Mouse (Mus musculus) midbrain, embryonic 13.5 days (tissue): ENCODE results near the gene Plac1. TPM values are rescaled to one million over a fixed set of nuclear protein-coding genes. Genes with fewer than 3 reads are reported as not detected.

Experiments used
- ATAC-seq: fragments of 200-750 bp; cut with Nextera tagmentation; 2 replicates; pipeline ENCODE4 v1.8.0; 2017; ENCODE audit warnings: mild to moderate bottlenecking, moderate TSS enrichment, moderate library complexity
- H3K27ac ChIP-seq: fragments of 300-500 bp; sonication (generic); 2 replicates; pipeline ENCODE4 v1.5.1; 2015; ENCODE audit warnings: inconsistent platforms, mild to moderate bottlenecking, moderate library complexity
- H3K27me3 ChIP-seq: fragments of 300-500 bp; sonication (generic); 2 replicates; pipeline ENCODE4 v1.6.1; 2015; ENCODE audit warnings: mild to moderate bottlenecking, inconsistent platforms
- H3K36me3 ChIP-seq: fragments of 300-500 bp; sonication (generic); 2 replicates; pipeline ENCODE4 v1.6.1; 2015; ENCODE audit warnings: mild to moderate bottlenecking, inconsistent platforms
- H3K4me1 ChIP-seq: fragments of 300-500 bp; sonication (generic); replicated peaks from 2 replicates; pipeline ENCODE4 v1.6.1; 2015; ENCODE audit warnings: inconsistent platforms
- H3K4me2 ChIP-seq: fragments of 300-500 bp; sonication (generic); replicated peaks from 2 replicates; pipeline ENCODE4 v1.6.1; 2015; ENCODE audit warnings: moderate library complexity, mild to moderate bottlenecking, inconsistent platforms
- H3K4me3 ChIP-seq: fragments of 300-500 bp; sonication (generic); replicated peaks from 2 replicates; pipeline ENCODE4 v1.5.1; 2015; ENCODE audit warnings: mild to moderate bottlenecking, inconsistent platforms
- H3K9ac ChIP-seq: fragments of 300-500 bp; sonication (generic); replicated peaks from 2 replicates; pipeline ENCODE4 v1.6.1; 2015; ENCODE audit warnings: mild to moderate bottlenecking, inconsistent platforms
- H3K9me3 ChIP-seq: fragments of 300-500 bp; sonication (generic); 2 replicates; pipeline ENCODE4 v1.6.1; 2016; ENCODE audit warnings: mild to moderate bottlenecking, inconsistent platforms
- WGBS: fragments of 180-500 bp; shearing (Covaris S2); methylation state at CpG from one replicate; pipeline ENCODE4 v1.1.7; 2015; 5-methylcytosine and 5-hydroxymethylcytosine counted together
- polyA plus RNA-seq: library from polyadenylated mRNA; unstranded; fragments of >200 nt; fragmentation: Nextera tagmentation; extraction: Ambion mirVana; gene quantifications from 2 replicates; pipeline ENCODE4 v1.2.1, GENCODE M21; 2015

Gene Plac1
- polyA plus RNA-seq, 1 experiment from 2014 or later = 0.58 TPM

GRCm38 (mm10) chrX:53093381-53093780, 146.5 kb downstream of the Plac1 start:
- WGBS = 68% methylated on average over 2 of the region's 2 CpGs
- Histone ChIP-seq H3K27ac (no peak overlapping the region), H3K4me3 (no peak overlapping the region), H3K9ac (no peak overlapping the region), H3K4me2 (no peak overlapping the region), H3K27me3 (no peaks in the 10 kb centered on the region), H3K9me3 (no peaks in the 10 kb centered on the region), H3K36me3 (no peaks in the 10 kb centered on the region), H3K4me1 (0 out of 2 replicates have a peak, but pooled peaks cover 2% of the 10 kb centered on the region)
- ATAC-seq = no peak

DNA sequence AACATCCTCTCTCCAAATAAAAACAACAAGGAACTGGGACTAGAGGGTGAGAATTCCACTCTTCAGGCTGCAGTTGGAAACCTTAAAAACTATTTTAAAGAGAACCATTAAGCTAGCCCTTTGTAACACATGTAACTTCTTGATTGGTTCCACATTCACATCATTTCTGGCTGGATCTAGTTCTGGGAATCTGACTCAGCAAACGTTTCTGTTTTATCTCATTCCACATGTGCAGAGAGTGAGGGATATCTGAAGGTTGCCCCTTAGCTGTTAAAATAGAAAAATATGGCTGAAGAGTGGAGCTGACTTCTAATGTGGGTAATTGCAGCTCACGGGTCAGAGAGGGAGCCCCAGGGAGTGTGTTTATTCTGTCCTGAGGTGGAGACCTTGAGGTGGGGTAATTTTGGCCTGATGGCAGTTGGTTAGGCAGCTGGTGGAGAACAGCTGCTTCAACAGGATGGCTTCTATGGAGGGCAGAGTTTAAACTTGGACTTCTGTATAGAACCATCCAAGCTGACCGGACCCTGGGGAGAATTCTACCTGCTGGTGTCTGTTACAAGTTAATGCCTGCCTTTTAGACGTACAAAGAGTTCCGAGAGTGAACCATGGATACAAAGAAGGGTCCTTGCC, 151.1 kb downstream of the Plac1 start:
- no peak overlapping the region for H3K4me2 ChIP-seq
- WGBS = 75% methylated on average over 5 of the region's 5 CpGs

GRCm38 (mm10) chrX:53087202-53087601, 152.7 kb downstream of the Plac1 start:
- Histone ChIP-seq H3K27me3 (no peaks in the 10 kb centered on the region), H3K4me2 (no peak overlapping the region), H3K9me3 (no peaks in the 10 kb centered on the region), H3K9ac (no peak overlapping the region), H3K4me1 (no peaks in the 10 kb centered on the region), H3K27ac (no peak overlapping the region), H3K4me3 (no peak overlapping the region), H3K36me3 (no peaks in the 10 kb centered on the region)
- ATAC-seq = no peak
- 90% methylated on average over 1 of the region's 1 CpGs for WGBS

More for the DNA sequence above, 151.1 kb downstream of the Plac1 start:
- H3K27me3 ChIP-seq = no peaks in the 10 kb centered on the region
- no peak overlapping the region for H3K9ac ChIP-seq
- no peak overlapping the region for H3K27ac ChIP-seq
- H3K9me3 ChIP-seq = no peaks in the 10 kb centered on the region
- no peaks in the 10 kb centered on the region for H3K36me3 ChIP-seq
- H3K4me3 ChIP-seq = no peak overlapping the region
- no peaks in the 10 kb centered on the region for H3K4me1 ChIP-seq
- ATAC-seq = no peak

GRCm38 (mm10) chrX:53085559-53085958, 154.4 kb downstream of the Plac1 start:
- Histone ChIP-seq H3K4me1 (no peaks in the 10 kb centered on the region), H3K9me3 (no peaks in the 10 kb centered on the region), H3K36me3 (no peaks in the 10 kb centered on the region), H3K4me3 (no peak overlapping the region), H3K27me3 (no peaks in the 10 kb centered on the region), H3K27ac (no peak overlapping the region), H3K4me2 (no peak overlapping the region), H3K9ac (no peak overlapping the region)
- 79% methylated on average over 5 of the region's 5 CpGs for WGBS
- ATAC-seq = no peak

DNA sequence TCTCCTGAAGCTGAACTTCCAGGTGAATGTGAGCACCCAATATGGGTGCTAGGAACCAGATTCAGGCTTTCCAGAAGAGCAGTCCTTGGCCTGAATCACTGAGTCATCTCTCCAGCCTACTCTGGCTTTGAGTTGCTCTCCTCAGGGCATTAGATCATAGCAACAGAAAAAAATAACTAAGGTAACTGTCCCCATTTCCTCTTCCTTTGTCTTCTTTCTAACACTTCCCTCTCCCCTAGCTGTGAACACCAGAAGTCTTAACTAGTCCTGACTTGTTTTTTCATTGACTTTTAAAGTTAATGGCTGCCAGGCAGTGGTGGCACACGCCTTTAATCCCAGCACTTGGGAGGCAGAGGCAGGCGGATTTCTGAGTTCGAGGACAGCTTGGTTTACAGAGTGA, 175.5 kb downstream of the Plac1 start:
- Histone ChIP-seq H3K9ac (no peak overlapping the region), H3K4me3 (no peak overlapping the region), H3K27me3 (peaks cover 17% of the 10 kb centered on the region; the same call in 1 of the 2 replicates), H3K36me3 (no peaks in the 10 kb centered on the region), H3K4me1 (no peaks in the 10 kb centered on the region), H3K27ac (no peak overlapping the region), H3K4me2 (no peak overlapping the region), H3K9me3 (no peaks in the 10 kb centered on the region)
- WGBS = 83% methylated on average over 3 of the region's 3 CpGs
- ATAC-seq = no peak

GRCm38 (mm10) chrX:53059426-53060007, 180.4 kb downstream of the Plac1 start:
- Histone ChIP-seq H3K27ac (no peak overlapping the region), H3K4me3 (no peak overlapping the region), H3K9ac (no peak overlapping the region), H3K4me1 (0 out of 2 replicates have a peak, but pooled peaks cover 4% of the 10 kb centered on the region), H3K27me3 (peaks cover 18% of the 10 kb centered on the region), H3K4me2 (no peak overlapping the region), H3K9me3 (no peaks in the 10 kb centered on the region), H3K36me3 (no peaks in the 10 kb centered on the region)
- no peak for ATAC-seq
- 23% methylated on average over 11 of the region's 11 CpGs for WGBS

DNA sequence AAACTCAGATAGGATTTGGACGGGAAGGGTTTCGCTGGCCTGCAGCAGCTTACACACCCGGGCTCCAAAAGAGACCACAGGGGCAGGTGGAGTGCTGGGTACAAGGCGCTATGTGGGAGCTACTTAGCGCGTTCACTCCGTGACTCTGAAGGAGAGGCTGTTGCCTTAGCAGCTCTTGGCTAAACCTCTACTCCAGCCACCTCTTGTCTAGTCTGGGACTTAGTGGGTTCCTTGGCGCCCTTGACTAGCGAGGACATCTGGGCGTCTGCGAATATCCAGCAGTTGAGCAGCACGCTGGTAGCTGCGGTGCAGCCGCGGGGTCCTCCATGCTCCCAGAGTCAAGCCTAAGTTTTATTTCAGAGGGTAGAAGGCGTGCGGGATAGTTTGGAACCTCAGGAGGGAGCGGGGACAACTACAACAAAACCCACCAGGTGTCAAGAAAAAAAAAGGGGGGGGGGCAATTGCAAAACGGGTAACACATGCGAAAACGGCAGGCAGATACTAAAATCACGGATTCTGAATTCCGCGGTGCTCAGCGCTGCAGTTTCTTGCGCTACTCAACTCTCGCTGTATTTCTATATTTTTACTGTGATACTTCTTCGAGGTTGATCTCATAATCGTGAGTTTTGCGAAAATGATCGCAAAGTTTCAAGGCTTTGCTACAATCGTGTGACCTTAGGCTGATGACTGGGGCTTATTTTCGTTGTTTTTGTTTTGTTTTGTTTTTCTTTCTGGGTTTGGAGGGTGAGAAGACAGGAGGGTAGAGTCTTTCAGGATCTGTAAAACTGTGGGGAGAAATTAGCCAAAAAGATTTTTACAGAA, 181.2 kb downstream of the Plac1 start:
- Histone ChIP-seq H3K9ac (no peak overlapping the region), H3K9me3 (no peaks in the 10 kb centered on the region)

DNA sequence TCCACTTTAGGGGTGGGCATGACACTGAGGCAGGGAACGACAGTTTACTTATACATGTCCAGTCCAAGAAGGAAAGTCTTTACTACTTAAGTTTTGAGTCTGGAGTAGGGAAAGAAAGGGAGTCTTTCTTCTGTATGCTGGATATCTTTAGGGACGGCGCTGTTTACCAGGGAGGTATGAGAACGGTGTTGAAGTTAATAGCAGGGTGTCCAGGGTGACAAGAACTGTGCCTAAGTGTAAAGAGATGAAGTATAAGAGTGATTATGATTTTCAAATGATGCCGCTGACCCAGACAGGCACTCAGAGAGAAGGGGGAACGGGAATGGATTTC, 182.2 kb downstream of the Plac1 start:
- Histone ChIP-seq H3K36me3 (no peaks in the 10 kb centered on the region), H3K9ac (no peak overlapping the region), H3K27ac (no peak overlapping the region), H3K4me3 (peak overlapping the region; percentile 52), H3K9me3 (no peaks in the 10 kb centered on the region), H3K27me3 (peaks cover 18% of the 10 kb centered on the region), H3K4me1 (0 out of 2 replicates have a peak, but pooled peaks cover 5% of the 10 kb centered on the region), H3K4me2 (peak overlapping the region; percentile 63)
- 28% methylated on average over 6 of the region's 6 CpGs for WGBS
- ATAC-seq = no peak

More for the DNA sequence above, 181.2 kb downstream of the Plac1 start:
- Histone ChIP-seq H3K27ac (no peak overlapping the region), H3K27me3 (peaks cover 18% of the 10 kb centered on the region), H3K4me1 (0 out of 2 replicates have a peak, but pooled peaks cover 4% of the 10 kb centered on the region), H3K4me3 (peak overlapping the region; percentile 28), H3K36me3 (no peaks in the 10 kb centered on the region), H3K4me2 (peak overlapping the region; percentile 48)
- 13% methylated on average over 33 of the region's 33 CpGs for WGBS
- no peak for ATAC-seq

DNA sequence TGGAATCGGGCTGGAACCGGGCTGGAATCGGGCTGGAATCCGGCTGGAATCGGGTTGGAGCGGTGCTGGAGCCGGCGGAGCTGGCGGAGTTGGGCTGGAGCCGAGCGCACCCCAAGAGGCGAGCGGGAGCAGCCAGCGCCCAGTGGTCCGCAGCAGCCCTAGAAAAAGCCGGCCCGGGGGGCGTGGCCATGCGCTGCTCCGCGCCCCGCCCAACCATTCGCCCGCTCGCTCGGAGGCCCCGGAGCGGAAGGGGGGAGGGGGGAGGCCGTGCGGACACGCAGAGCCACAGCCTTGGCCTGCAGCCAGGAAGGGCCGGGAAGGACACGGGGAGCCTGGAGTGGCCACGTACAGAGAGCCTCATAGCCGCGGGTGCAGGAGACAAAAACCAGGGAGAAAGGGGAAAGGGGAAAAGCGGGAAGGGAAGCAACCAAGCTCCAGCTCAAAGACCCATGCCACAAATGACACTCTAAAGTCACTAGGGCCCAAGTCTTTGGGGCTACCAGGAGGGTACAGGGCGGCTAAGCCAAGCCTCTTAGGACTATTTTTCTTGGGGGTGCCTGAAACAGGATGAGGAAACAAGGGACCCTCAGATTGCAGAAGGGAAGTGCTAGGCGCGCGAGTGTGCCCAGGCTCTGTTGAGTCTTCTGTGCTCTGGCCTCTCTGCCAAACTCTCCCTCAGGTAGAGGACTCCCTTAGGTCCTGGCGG, 182.7 kb downstream of the Plac1 start:
- peak; percentile 93 for ATAC-seq
- 20% methylated on average over 42 of the region's 42 CpGs for WGBS
- peak overlapping the region; percentile 64 for H3K9ac ChIP-seq
- peaks cover 18% of the 10 kb centered on the region for H3K27me3 ChIP-seq
- peak overlapping the region; percentile 52 for H3K4me3 ChIP-seq
- no peaks in the 10 kb centered on the region for H3K36me3 ChIP-seq
- peaks cover 9% of the 10 kb centered on the region; the same call in 1 of the 2 replicates for H3K4me1 ChIP-seq
- H3K9me3 ChIP-seq = no peaks in the 10 kb centered on the region
- peak overlapping the region; percentile 63 for H3K4me2 ChIP-seq
- H3K27ac ChIP-seq = peak overlapping the region; percentile 60

DNA sequence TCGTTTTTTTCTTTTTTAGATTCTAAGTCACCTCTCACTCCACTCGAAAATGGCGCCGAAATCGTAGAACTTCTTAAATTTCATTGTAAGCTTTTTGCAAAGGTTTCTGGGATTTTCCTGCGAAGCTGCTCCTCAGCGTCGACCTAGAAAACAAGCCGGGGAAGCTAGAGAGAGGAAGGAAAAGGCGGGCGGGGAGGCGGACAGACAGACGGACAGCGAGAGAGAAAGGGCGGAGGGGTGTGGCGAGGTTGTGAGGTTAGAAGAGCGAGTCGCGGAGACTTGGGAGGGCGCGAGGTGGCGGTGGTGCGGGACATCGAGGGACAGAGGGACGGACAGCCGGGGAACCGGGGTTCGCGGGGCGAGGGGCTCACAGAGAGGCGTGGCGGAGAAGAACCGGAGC, 183.3 kb downstream of the Plac1 start:
- H3K4me3 ChIP-seq = peak overlapping the region; percentile 52
- peak overlapping the region; percentile 64 for H3K9ac ChIP-seq
- H3K4me1 ChIP-seq = peaks cover 9% of the 10 kb centered on the region; the same call in 1 of the 2 replicates
- no peaks in the 10 kb centered on the region for H3K36me3 ChIP-seq
- no peak; the same call in 1 of the 2 replicates for ATAC-seq
- peaks cover 18% of the 10 kb centered on the region for H3K27me3 ChIP-seq
- WGBS = 32% methylated on average over 32 of the region's 33 CpGs
- no peaks in the 10 kb centered on the region for H3K9me3 ChIP-seq
- H3K4me2 ChIP-seq = peak overlapping the region; percentile 63
- H3K27ac ChIP-seq = peak overlapping the region; percentile 60

GRCm38 (mm10) chrX:53055771-53056170, 184.1 kb downstream of the Plac1 start:
- H3K27ac ChIP-seq = no peak overlapping the region
- ATAC-seq = no peak
- 14% methylated on average over 9 of the region's 9 CpGs for WGBS
- H3K4me1 ChIP-seq = peaks cover 9% of the 10 kb centered on the region; the same call in 1 of the 2 replicates
- peak overlapping the region; percentile 52 for H3K4me3 ChIP-seq
- H3K27me3 ChIP-seq = peaks cover 13% of the 10 kb centered on the region
- H3K9ac ChIP-seq = no peak overlapping the region
- H3K4me2 ChIP-seq = peak overlapping the region; percentile 63
- H3K36me3 ChIP-seq = no peaks in the 10 kb centered on the region
- no peaks in the 10 kb centered on the region for H3K9me3 ChIP-seq
